Mouse (Mus musculus): ENCODE results near the gene Idh3b.

The Idh3b gene

DNA sequence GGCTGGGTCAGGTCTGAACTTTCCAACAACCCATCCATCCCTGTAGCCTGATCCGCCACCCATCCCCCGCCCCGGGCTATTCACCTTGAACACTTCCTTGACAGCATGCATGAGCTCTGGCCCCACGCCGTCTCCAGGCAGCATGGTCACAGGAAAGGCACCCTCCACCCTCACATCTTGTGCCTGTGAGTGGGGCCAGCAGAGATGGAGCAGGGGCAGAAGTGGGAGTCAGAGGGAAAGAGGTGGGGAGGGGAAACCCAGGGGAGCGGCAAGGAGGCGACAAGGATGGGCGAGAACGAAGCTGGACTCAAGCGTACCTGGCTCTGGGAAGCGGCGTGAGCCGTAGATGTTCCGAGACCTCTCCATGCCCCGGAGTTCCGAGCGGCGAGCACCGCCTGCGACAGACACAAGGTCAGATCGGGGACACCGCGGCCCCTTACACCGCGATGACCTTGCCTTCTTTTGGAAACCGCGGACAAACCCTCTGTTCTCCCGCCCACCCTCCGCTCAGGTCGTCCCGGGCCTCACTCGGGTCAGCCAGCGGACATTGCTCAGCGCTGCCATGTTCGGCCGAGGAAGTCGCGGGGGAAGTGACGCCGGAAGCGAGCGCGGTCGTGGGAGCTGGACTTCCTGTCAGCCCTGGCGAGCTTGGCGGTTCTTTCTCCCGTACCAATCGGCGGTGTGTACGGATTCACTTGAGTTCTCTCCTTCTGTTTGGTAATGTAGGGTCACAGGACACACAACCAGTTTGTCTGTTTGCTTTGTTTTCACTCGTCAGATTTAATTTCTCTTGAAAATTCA is at the start of gene Idh3b:
TSS of gene Idh3b (minus strand) at position 694 of the 801 bp plus-strand sequence.
- peak; percentile 61 for DNase-seq (ENCODE audit: extremely low read depth, low read depth)

DNA sequence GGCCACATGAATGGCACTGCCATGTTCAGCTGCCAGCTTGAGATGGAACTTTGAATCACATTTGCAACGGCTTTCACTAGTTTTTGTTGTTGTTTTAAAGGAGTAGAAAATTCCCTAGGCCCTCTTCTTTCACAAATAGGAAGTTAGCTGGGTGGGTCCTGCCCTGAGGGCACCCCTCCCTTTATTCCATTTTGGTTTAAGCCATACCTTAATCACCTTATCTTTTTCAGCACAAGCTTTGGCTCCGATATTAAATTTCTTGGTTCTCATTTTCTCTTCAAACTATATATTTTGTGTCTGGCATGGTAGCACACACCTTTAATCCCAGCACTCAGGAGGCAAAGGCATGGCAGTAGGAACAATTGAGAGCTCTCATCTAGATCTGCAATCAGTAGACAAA is 45.2 kb upstream of the Idh3b start:
- no peak for DNase-seq (ENCODE audit: extremely low read depth, low read depth)

DNA sequence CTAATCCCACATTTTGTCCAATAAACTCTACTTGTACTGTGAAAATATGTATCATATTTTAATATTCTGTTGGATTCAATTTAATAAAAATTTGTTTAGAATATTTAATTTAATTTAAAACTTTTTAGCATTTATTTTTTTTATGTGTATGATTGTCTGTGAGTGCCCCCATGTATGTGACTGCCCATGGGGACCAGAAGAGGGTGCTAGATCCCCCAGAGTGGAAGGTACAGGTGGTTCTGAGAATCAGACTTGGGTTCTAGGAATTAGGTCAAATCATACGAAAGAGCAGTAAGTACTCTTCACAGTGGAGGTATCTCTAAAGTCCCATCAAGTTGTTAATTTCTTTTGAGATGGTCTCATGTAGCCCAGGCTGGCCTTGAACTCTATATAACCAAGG is 42.7 kb upstream of the Idh3b start:
- DNase-seq (ENCODE audit: extremely low read depth, low read depth) = no peak

DNA sequence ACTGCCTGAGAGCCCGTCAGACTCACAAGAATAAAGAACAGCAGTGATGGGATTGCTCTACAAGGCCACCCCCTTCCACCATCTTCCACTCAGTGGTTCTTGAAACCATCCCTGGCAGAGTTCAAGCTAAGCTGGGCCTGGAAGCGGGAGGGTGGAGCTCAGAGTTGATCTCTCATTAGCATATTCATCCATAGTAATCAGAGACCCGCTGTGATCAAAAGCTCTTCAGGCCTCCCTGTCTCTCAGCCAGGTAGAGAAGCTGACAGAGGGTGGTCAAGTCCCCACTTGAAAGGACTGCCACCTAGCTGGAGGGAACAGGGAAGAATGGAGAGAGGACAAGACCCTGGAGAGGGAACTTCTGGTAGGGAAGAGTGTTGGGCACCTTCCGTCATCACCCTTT is 18.7 kb upstream of the Idh3b start:
- DNase-seq (ENCODE audit: extremely low read depth, low read depth) = no peak

DNA sequence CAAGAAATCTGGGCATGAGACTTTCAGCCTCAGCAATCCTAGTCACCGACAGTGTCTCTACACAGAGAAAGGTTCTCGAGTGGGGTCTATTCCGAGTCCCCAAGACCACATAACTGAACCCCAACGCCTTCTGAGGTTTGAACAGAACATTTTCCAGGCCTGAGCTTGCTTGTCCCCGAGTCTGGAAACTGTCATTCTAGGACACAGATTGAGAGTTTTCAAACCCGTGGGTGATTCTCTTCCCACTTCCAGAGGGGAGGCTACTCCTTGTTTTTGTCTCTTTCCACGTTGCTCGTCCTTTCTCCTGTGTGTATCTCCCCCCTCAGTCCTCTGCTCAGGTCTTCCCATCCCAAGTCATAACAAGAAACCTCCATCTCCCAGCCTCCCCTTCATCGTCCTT is 13.2 kb upstream of the Idh3b start:
- DNase-seq (ENCODE audit: extremely low read depth, low read depth) = no peak

DNA sequence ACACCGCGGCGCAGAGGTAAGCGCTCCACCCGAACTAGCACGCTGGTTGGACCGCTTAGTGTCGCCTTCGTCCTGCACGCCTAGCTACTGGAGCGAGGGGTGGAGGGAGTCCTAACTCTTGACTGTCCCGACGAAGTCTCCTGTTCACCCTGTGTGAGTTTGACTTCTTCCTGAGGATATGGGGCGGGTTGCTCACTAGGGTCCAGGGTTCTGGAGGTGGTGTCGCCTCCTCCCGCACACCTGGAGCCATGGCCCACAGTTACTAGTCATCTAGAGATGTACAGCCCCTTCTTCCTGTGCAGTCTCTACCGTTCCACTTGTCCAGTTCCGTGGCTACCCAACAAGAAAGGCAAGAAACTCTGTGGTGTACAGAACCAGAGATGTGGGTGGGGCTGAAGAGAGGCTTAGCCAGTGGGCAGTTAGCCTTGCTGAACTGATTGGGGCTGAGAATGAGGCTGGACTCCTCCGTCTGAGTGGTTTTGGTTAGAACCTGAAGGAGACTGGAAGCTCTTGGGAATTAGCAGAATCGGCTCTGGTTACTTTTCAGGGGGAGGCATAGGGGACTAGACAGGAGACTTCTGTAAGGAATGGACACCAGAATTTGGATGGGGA is 11.9 kb upstream of the Idh3b start:
- no peak for DNase-seq (ENCODE audit: extremely low read depth, low read depth)

DNA sequence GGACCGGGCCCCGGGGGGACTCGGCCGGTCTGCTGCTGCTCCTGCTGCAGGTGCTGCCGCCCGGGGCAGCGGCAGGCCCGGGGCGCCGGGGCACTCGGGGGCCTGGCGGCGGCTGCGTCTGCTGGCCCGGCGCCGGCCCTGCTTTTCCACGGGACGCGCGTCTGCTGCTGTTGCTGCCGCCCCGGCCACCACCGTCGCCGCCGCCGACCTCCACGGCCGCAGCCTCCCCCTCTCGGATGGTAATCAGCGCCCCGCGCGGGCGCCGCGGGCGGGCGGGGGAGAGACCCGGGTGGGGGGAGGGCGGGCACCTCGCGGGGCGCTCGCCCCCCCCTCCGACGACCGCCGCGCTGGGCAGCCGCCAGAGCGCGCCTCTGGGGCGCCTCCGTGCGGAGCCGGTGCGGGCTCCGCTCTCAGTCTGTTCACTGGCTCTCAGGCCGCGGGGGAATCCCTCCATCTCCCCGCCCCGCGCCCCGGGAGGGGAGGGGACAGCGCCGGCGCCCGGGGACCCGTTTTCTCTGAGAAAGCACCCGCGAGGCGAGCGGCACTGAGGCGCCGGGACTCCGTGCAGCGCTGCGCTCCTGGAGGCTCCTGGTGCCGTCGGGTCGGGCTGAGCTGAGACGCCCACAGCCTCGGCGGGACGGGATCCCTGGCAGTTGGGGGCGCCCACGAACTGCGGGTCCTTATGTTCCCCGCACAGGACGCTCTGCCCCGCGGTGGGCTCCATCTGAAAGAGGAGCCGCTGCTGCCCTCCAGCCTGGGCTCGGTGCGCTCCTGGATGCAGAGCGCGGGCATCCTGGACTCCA is 11.2 kb upstream of the Idh3b start:
- no peak for DNase-seq (ENCODE audit: extremely low read depth, low read depth)

DNA sequence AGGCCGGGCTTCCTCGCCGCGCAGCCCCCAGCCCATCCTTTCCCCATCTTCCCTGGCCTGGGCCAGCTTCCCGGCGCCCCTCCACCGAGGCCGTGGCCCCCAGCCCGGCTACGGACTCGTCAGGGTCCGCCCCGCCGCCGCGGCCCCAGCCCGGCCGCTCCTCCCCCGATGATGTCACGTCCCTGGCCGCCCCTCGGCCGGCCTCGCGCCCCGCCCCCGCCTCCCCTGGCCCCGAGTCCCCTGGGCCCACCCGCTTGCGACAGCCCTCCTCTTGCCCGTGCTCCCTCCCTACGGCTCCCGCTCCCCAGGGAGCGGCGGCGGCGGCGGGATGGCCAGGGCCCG is 10.6 kb upstream of the Idh3b start, which contains the start of gene Ebf4:
TSS of gene Ebf4 (plus strand) at position 234 of the 342 bp plus-strand sequence.
- DNase-seq (ENCODE audit: extremely low read depth, low read depth) = no peak

DNA sequence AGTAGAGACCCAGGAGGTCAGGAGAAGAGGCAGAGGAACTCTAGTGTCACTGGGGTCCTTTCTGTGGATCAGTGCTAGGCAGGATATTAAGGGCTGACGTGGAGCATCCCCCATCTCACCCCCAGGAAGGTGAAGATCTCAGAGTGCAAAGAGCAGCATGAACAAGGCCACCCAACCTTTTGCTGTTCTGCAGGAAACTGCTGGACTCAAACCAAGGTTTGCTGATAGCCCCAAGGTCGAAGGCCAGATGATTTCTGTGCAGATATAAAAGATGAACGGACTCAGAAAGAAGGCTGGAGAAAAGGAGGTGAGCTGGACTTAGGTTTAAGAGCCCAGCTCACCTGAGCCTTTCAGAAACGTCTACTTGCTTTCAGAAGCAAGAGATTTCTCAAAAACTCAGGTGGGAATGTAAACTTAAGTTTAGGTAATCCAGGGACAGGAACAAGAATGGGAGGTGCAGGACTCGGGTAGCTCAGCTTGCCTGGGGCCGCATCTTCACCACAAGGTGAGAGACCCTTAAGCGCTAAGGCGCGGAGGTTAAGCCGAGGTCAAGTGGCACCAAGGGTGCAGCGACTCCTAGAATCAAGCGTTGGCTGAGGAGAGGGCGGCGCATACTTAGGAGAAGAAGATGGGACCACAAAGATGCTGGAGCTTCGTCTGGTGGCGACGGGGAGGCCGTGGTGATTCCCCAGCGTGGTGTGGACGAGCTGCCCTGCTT is 10.0 kb upstream of the Idh3b start:
- no peak for DNase-seq (ENCODE audit: extremely low read depth, low read depth)

DNA sequence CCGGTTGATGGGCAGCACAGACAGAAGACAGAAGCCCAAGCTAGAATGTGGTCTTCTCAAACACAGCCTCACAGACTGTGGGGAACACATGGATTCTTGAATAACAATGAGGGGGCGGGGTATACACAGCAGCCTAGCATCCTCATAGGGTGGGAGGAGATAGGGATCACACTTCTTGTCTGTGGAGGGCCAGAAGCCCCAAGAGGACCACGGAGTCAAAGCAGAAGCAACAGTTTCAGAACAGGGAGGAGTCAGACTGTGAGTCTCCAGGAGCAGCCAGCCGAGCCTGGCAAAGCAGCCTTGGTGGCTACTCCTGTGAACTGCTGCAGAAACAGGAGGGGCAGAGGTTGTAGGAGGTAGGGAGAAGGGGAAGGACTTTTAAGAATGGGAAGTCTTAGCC is 9.1 kb upstream of the Idh3b start:
- DNase-seq (ENCODE audit: extremely low read depth, low read depth) = peak; percentile 84

DNA sequence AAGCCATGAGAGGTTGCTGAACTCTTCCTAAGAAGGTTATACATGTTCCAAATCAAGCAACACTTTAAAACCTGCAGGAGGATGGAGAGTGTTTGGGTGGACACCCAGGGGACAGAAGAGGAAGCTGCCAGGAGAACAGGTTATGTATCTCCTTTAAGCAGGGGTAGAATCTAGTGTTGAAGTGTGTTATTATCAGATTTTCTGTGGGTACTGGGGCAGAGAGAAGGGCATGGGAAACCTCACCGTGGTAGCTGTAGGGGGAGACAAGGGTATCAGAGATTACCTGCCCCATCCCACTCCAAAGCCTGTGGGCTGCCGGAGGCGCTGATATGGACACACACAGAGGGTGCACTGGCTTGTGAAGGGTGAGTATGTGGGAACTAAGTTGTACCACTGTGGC is 8.7 kb upstream of the Idh3b start:
- no peak for DNase-seq (ENCODE audit: extremely low read depth, low read depth)

DNA sequence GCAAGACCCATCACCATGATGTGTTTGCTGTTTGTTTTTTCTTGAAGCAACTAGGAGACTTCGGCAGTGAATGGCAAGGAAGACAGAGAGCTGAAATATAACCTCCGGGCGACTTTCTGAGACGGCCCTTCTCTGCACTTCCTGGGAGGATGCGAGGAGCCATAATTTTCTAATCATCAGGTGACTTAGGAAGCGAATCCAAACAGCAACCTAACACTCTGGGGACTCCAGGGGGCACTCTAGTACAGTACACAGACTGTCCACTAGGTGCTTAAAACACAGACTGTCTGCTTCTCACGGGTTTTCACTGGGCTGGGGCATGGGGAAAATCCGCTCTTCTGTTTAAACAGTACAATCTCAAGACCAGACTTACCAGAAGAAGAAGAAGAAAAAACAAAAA is 7.1 kb upstream of the Idh3b start:
- no peak for DNase-seq (ENCODE audit: extremely low read depth, low read depth)

DNA sequence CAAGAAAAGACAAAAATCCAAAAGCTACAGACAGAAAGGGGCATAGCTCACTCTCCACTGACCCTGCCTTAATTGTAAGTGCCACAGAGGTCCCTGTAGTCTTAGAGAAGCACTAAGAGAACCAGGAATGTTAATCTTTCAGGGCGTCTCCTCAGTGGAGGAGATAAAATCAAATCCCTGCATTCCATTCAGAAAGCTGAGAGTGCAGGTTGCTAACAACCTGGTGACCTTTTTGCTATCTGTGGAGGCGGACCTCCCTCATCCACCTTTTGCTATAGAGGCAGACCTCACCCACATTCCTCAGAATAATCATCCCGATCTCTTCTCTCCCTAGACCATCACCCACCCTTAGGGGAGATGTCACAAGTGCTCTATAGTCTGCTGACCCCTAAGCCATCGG is 4.7 kb upstream of the Idh3b start:
- DNase-seq (ENCODE audit: extremely low read depth, low read depth) = no peak

DNA sequence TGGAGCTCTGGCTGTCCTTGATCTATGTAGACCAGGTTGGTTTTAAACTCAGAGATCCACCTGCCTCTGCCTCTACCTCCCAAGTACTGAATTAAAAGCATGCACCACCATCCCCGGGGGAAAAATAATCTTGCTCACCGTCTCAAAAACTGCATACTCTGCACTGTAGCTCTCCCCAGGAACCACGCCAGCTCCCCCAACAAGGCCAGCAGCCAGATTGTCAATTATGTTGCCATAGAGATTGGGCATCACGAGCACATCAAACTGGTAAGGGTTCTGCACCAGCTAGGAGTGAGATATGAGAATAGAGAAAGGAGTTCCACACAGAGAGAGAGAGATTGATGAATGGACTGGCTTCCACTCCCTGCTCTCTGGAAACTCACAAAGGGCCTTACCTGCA is 3.5 kb downstream of the Idh3b start:
- no peak for DNase-seq (ENCODE audit: extremely low read depth, low read depth)

DNA sequence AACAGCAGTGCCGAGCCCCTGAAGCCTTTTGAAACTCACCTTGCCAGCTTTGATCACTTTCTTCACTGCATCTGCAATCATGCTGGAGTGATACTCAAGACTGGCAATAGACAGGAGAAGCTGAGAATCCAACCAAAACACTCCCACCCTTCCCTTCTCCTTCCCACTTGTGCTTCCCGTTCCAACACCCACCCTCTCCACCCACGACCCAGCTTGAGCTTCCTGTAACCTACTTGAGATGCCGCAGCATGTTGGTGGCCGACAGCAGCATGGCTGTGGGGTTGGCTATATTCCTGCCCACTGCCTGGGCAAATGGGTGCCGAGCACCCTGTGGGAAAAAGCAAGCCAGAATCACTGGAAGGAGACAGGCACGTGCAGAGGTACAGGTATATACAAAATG is 4.1 kb downstream of the Idh3b start:
- DNase-seq (ENCODE audit: extremely low read depth, low read depth) = no peak

DNA sequence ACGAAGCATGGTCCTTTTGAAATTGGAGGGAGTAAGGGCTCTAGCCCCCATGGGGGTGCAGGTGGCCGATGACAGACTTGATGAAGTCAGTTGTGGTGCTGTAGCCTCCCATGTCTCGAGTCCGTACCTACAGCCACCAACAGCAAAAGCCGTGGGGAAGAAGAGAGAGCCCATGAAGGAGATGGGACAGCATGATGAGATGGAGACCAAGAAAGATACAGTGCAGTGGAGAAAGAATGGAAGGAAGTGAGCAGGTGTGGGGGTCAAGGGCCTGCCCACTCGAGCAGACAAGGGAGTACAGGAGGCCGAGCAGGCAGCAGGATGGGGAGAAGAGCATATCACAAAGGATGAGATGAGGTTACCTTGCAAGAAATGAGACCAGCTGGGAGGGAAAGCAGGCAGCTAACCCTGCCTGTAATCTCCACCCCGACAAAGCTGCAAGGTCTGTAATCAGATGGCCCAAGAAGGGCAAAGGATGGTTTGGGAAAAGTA is 4.7 kb downstream of the Idh3b start:
- no peak for DNase-seq (ENCODE audit: extremely low read depth, low read depth)

DNA sequence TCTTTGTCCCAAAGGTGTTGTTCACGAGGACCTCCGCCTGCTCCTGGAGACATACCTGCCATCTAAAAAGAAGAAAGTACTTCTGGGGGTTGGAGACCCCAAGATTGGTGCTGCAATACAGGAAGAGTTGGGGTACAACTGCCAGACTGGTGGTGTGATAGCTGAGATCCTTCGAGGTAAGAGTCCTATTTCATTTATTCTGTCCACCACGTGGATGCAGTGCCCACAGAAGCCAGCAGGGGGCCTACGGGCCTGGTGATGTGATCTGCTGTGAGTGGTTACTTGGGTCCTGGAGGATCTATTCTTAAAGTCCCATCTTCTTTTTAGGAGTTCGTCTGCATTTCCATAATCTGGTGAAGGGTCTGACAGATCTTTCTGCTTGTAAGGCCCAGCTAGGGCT is 8.7 kb downstream of the Idh3b start:
- peak; percentile 70 for DNase-seq (ENCODE audit: extremely low read depth, low read depth)

DNA sequence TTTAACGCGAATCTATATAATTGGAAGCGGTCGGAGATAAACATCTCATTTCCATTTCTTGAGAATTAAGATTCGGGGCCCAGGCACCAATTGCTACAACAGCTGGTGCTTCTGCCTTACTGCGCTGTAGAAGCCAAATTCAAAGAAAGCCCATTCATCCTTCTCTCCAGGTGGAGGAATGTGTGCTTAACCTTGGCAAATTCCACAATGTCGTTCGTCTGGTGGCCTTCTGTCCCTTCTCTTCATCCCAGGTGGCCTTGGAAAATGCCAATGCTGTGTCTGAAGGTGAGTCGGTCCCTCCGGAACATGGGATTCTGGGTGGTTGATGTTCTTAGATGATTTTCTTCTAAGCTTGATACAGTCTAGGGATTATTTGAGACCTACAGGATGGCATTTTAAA is 9.5 kb downstream of the Idh3b start:
- no peak for DNase-seq (ENCODE audit: extremely low read depth, low read depth)

DNA sequence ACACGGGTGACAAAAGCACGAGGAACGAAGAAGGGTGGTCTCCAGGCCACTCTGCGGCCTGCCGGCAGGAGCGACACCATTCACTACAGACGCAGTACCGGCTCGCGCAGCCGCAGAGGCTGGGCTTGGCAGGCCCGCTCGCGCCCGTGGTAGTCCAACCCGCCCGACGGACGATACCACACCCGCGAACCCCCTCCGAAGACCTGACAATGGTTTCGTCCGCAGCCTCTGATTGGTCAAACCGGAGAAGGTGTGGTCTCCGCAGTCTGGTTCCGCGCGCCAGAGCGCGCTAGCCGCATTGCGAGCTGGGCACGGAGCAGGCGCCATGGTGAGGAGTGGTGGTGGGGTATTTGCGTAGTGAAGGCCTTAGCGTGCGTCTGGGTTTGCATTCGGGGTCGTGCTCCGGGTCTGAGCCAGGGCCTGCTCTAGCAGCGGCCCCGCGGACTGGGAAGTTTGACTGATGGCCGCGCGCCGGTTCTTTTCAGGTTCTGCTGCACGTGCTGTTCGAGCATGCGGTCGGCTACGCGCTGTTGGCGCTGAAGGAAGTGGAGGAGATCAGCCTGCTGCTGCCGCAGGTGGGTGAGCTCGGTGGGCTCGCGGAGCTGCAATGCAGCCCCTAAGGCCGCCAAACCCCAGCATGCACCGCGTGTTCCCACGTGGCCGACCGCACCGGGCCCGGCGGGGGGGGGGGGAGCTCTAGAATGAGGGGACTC is 10.0 kb downstream of the Idh3b start, which contains the start of gene Nop56:
TSS of gene Nop56 (plus strand) at position 282 of the 713 bp plus-strand sequence.
- DNase-seq (ENCODE audit: extremely low read depth, low read depth) = peak; percentile 83

DNA sequence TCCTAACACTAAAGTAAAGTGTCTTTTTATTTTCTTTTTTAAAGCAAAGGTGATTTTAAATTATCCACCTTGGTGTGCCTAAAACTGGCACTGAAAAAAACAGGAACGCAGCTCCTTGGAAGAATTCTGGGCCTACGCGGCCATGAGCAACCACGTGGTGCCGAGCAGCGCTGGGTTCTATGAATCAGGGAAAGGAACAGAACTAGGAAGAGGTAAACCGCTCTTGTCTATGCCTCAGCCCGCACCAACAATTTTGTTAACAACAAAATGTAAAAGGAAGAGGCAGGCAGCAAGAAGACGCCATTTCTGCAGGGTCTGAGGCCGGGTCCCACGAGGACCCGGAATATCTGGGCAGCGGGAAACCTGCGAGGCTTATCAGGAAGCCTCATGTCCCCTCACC is 10.6 kb downstream of the Idh3b start:
- no peak for DNase-seq (ENCODE audit: extremely low read depth, low read depth)

DNA sequence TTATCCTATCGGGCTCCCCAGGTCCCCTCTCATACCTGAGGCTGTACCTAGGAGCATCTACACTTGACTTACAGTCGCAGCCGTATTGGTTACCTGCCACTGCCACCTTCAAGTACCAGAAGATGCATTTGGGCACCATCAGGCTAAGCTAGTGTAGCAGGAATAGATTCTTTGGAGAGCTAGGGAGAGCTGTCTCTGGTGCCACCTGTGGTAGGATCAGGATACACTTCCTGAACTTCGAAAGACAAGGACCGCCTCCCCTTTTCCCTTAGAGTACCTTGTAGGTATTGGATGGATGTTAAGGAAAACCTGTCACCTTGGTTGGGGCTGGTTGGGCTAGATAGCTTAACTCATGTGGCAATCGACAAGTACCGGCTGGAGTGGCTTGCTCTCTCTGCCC is 16.3 kb downstream of the Idh3b start:
- DNase-seq (ENCODE audit: extremely low read depth, low read depth) = no peak

Data from MEL-GATA-1-ER (cell line).